27 mouse cellular contexts compared by ENCODE assay signal in genomic region chr11:47014278-47014677, GRCm38 (mm10).
DNase-seq lines count a peak whose midpoint lies in the region; ATAC-seq and TF ChIP-seq lines count a peak whose summit lies in the region.
"Had no signal": no experiment of that assay in that cellular context is flagged by ENCODE, and none has a peak within 500 bp of the region (broad histone marks: within the 10 kb centered on the region; RNA-seq: fewer than 3 reads in every experiment).

No protein-coding gene starts in this region.

- H3K4me1 ChIP-seq in forebrain, postnatal 0 days (ENCODE audit: insufficient read depth) = no peaks in the 10 kb centered on the region
- H3K4me1 ChIP-seq in forebrain, embryonic 14.5 days (ENCODE audit: control insufficient read depth, insufficient read depth, low read length) = no peaks in the 10 kb centered on the region
- peaks cover 39% of the 10 kb centered on the region for H3K4me1 ChIP-seq in heart, embryonic 13.5 days
- no peaks in the 10 kb centered on the region for H3K4me1 ChIP-seq in kidney, embryonic 15.5 days
- 0 out of 2 replicates have a peak, but pooled peaks cover 3% of the 10 kb centered on the region for H3K4me1 ChIP-seq in kidney, embryonic 16.5 days (ENCODE audit: insufficient read depth, low read length)
- peaks cover 19% of the 10 kb centered on the region for H3K4me1 ChIP-seq in heart, postnatal 0 days (ENCODE audit: control insufficient read depth, insufficient read depth)
- H3K4me1 ChIP-seq: limb, embryonic 10.5 days; limb, embryonic 15.5 days; liver, embryonic 13.5 days had no signal

- no peaks in the 10 kb centered on the region for H3K36me3 ChIP-seq in forebrain, postnatal 0 days (ENCODE audit: insufficient read depth)
- no peaks in the 10 kb centered on the region for H3K36me3 ChIP-seq in forebrain, embryonic 14.5 days (ENCODE audit: control insufficient read depth, insufficient read depth, low read length)
- H3K36me3 ChIP-seq in heart, embryonic 13.5 days = no peaks in the 10 kb centered on the region
- no peaks in the 10 kb centered on the region for H3K36me3 ChIP-seq in kidney, embryonic 15.5 days
- no peaks in the 10 kb centered on the region for H3K36me3 ChIP-seq in kidney, embryonic 16.5 days (ENCODE audit: insufficient read depth, low read length)
- no peaks in the 10 kb centered on the region for H3K36me3 ChIP-seq in heart, postnatal 0 days (replicated peaks; ENCODE audit: control insufficient read depth, insufficient read depth, low read length)
- H3K36me3 ChIP-seq: hindbrain, embryonic 13.5 days; limb, embryonic 10.5 days; limb, embryonic 15.5 days; liver, embryonic 13.5 days had no signal

- DNase-seq in forebrain, postnatal 0 days = peak; percentile 5
- DNase-seq in forebrain, embryonic 14.5 days (ENCODE audit: low spot score) = no peak
- DNase-seq in heart, adult 11 months = no peak
- DNase-seq in heart, postnatal 0 days (ENCODE audit: low spot score) = peak; percentile 73
- no peak for DNase-seq in left cerebral cortex, adult 18-20 months (ENCODE audit: low spot score in 2 of 2)
- DNase-seq: adrenal gland, postnatal 10 days; cerebellum, adult 11 months; cerebellum, adult 9-10 months; cerebellum, postnatal 36 days; gastrocnemius, postnatal 25 days; layer of hippocampus, postnatal 36 days; liver, embryonic 13.5 days; lung, adult 2 months; lung, postnatal 14 days; midbrain, embryonic 14.5 days; spleen, adult 18-20 months; thymus, adult 18-20 months; thymus, postnatal 25 days had no signal

- no peaks in the 10 kb centered on the region for H3K9me3 ChIP-seq in forebrain, postnatal 0 days (ENCODE audit: low read length)
- H3K9me3 ChIP-seq in forebrain, embryonic 14.5 days (replicated peaks; ENCODE audit: control insufficient read depth, low read length) = no peaks in the 10 kb centered on the region
- no peaks in the 10 kb centered on the region for H3K9me3 ChIP-seq in heart, embryonic 13.5 days
- H3K9me3 ChIP-seq in kidney, embryonic 15.5 days (replicated peaks) = no peaks in the 10 kb centered on the region
- H3K9me3 ChIP-seq in kidney, embryonic 16.5 days (ENCODE audit: low read length) = no peaks in the 10 kb centered on the region
- no peaks in the 10 kb centered on the region for H3K9me3 ChIP-seq in heart, postnatal 0 days (replicated peaks; ENCODE audit: control insufficient read depth, low read length)
- H3K9me3 ChIP-seq: forebrain, embryonic 13.5 days; hindbrain, embryonic 13.5 days; limb, embryonic 10.5 days; limb, embryonic 15.5 days; liver, embryonic 13.5 days had no signal

- H3K4me3 ChIP-seq in forebrain, postnatal 0 days (ENCODE audit: low read depth, low read length) = no peak overlapping the region
- H3K4me3 ChIP-seq in forebrain, embryonic 14.5 days (ENCODE audit: low read depth, low read length) = no peak overlapping the region
- H3K4me3 ChIP-seq in heart, embryonic 13.5 days = no peak overlapping the region
- no peak overlapping the region for H3K4me3 ChIP-seq in kidney, embryonic 15.5 days (replicated peaks)
- no peak overlapping the region for H3K4me3 ChIP-seq in kidney, embryonic 16.5 days (ENCODE audit: low read length)
- H3K4me3 ChIP-seq in heart, postnatal 0 days (ENCODE audit: low read depth, low read length) = no peak overlapping the region
- H3K4me3 ChIP-seq: forebrain, embryonic 13.5 days; hindbrain, embryonic 13.5 days; limb, embryonic 10.5 days; limb, embryonic 15.5 days; liver, embryonic 13.5 days had no signal

- no peak overlapping the region for H3K4me2 ChIP-seq in forebrain, postnatal 0 days (ENCODE audit: low read depth)
- no peak overlapping the region for H3K4me2 ChIP-seq in forebrain, embryonic 14.5 days (ENCODE audit: low read length)
- no peak overlapping the region for H3K4me2 ChIP-seq in heart, embryonic 13.5 days
- no peak overlapping the region for H3K4me2 ChIP-seq in kidney, embryonic 15.5 days
- H3K4me2 ChIP-seq in kidney, embryonic 16.5 days (replicated peaks; ENCODE audit: low read depth, low read length) = no peak overlapping the region
- no peak overlapping the region for H3K4me2 ChIP-seq in heart, postnatal 0 days (ENCODE audit: low read depth, low read length)
- H3K4me2 ChIP-seq: forebrain, embryonic 13.5 days; hindbrain, embryonic 13.5 days; limb, embryonic 15.5 days; liver, embryonic 13.5 days had no signal

- TF ChIP-seq EP300 in heart, postnatal 0 days (IDR thresholded peaks at IDR 0.05; ENCODE audit: low read depth) = no peak

- no peaks in the 10 kb centered on the region for H3K27me3 ChIP-seq in forebrain, postnatal 0 days (ENCODE audit: insufficient read depth, low read length)
- no peaks in the 10 kb centered on the region for H3K27me3 ChIP-seq in forebrain, embryonic 14.5 days (replicated peaks; ENCODE audit: control insufficient read depth, insufficient read depth, low read length)
- H3K27me3 ChIP-seq in heart, embryonic 13.5 days (replicated peaks) = no peaks in the 10 kb centered on the region; the same call in 1 of the 2 replicates
- no peaks in the 10 kb centered on the region for H3K27me3 ChIP-seq in kidney, embryonic 15.5 days
- no peaks in the 10 kb centered on the region for H3K27me3 ChIP-seq in kidney, embryonic 16.5 days (ENCODE audit: insufficient read depth, low read length)
- no peaks in the 10 kb centered on the region for H3K27me3 ChIP-seq in heart, postnatal 0 days (ENCODE audit: control insufficient read depth, insufficient read depth, low read length)
- H3K27me3 ChIP-seq: forebrain, embryonic 13.5 days; hindbrain, embryonic 13.5 days; limb, embryonic 15.5 days; liver, embryonic 13.5 days; Patski had no signal

- no peak for TF ChIP-seq CTCF in forebrain, postnatal 0 days (IDR thresholded peaks at IDR 0.05; ENCODE audit: low read depth)
- TF ChIP-seq CTCF in heart, postnatal 0 days (IDR thresholded peaks at IDR 0.05; ENCODE audit: low read depth) = no peak

- H3K9ac ChIP-seq in forebrain, postnatal 0 days = no peak overlapping the region
- no peak overlapping the region for H3K9ac ChIP-seq in forebrain, embryonic 14.5 days (ENCODE audit: low read length)
- H3K9ac ChIP-seq in heart, embryonic 13.5 days = peak overlapping the region; percentile 61
- no peak overlapping the region for H3K9ac ChIP-seq in kidney, embryonic 15.5 days
- H3K9ac ChIP-seq in kidney, embryonic 16.5 days (replicated peaks; ENCODE audit: low read length) = no peak overlapping the region
- no peak overlapping the region for H3K9ac ChIP-seq in heart, postnatal 0 days (replicated peaks; ENCODE audit: low read depth, low read length)
- H3K9ac ChIP-seq: forebrain, embryonic 13.5 days; hindbrain, embryonic 13.5 days; limb, embryonic 15.5 days; liver, embryonic 13.5 days had no signal

- ATAC-seq in forebrain, postnatal 0 days = no peak
- no peak for ATAC-seq in forebrain, embryonic 14.5 days
- no peak for ATAC-seq in heart, embryonic 13.5 days (ENCODE audit: extremely low read depth, insufficient number of reproducible peaks, low FRiP score, low TSS enrichment)
- no peak; the same call in 1 of the 2 replicates for ATAC-seq in kidney, embryonic 15.5 days (replicated peaks; ENCODE audit: low FRiP score)
- no peak for ATAC-seq in kidney, embryonic 16.5 days (ENCODE audit: low FRiP score, low TSS enrichment)
- peak; percentile 86 for ATAC-seq in heart, postnatal 0 days (ENCODE audit: insufficient read depth, low read depth)
- ATAC-seq: forebrain, embryonic 13.5 days; intestine, embryonic 16.5 days; Patski had no signal

- no peak overlapping the region for H3K27ac ChIP-seq in forebrain, postnatal 0 days (ENCODE audit: low read depth, low read length)
- no peak overlapping the region for H3K27ac ChIP-seq in forebrain, embryonic 14.5 days (ENCODE audit: low read depth, low read length)
- H3K27ac ChIP-seq in heart, embryonic 13.5 days (replicated peaks) = peak overlapping the region; percentile 81
- 0 out of 2 replicates have a peak overlapping the region, but pooled peaks have one; percentile 9 for H3K27ac ChIP-seq in kidney, embryonic 15.5 days
- no peak overlapping the region for H3K27ac ChIP-seq in kidney, embryonic 16.5 days (ENCODE audit: low read length)
- peak overlapping the region; percentile 67 for H3K27ac ChIP-seq in heart, postnatal 0 days (ENCODE audit: low read depth)
- H3K27ac ChIP-seq: forebrain, embryonic 13.5 days; hindbrain, embryonic 13.5 days; limb, embryonic 10.5 days; limb, embryonic 15.5 days; liver, embryonic 13.5 days had no signal

Comparison
In these comparisons a context has a peak if more than half of its experiments do, and no peak if none do; other contexts are left out.
1. DNase-seq: peak in forebrain, postnatal 0 days (single experiment) and heart, postnatal 0 days (single experiment); none in forebrain, embryonic 14.5 days (single experiment), heart, adult 11 months (single experiment) and left cerebral cortex, adult 18-20 months (0 of 2).
2. H3K27ac ChIP-seq: peak in heart, embryonic 13.5 days (single experiment), kidney, embryonic 15.5 days (single experiment) and heart, postnatal 0 days (single experiment); none in forebrain, postnatal 0 days (single experiment), forebrain, embryonic 14.5 days (single experiment) and kidney, embryonic 16.5 days (single experiment).